Mouse (Mus musculus): ENCODE measurements around the gene Gm2974.
"Not testable (repeated sequence)": the region's sequence is repeated elsewhere in the genome, so short reads cannot be mapped to it uniquely, and the experiment has no call there.

The Gm2974 gene

DNA sequence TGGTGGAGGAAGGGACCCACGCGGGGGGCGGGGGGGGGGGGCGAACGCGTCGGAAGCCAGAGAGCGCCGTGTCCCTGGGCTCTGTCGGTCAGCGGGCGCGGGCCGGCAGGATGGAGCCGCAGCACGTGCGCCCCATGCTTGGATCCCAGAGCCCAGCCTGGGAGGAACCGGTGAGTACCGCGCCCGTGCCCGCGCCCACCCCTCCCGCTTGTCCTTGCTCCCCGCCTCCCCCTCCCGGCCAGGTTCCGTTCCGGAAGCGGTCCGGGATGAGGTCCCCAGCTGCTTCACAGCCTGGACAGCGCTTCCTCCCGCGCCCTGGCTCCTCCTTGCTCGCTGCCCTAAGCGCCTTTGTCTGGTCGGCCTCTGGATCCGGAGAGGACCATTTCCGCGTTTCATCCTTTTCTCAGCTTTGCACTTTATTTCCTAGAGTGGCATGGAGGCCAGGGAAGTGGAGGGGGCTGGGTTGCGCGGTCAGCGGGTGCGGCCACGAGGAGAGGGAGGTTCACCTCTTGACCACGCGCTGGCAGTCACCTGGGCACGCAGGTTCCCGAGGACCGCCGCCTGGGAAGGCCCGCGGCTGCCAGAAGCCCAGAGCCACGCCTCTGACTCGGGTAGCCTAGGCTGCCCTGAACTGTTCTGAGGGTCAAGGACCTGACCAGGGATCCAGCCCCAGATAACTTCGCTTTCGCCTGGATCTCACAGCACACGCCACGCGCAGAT is at the start of gene Gm2974:
Gm2974 (plus strand) TSS at position 86 of the 720 bp plus-strand sequence.
- DNase-seq (ENCODE audit: low read depth, low spot score): not testable (repeated sequence)

DNA sequence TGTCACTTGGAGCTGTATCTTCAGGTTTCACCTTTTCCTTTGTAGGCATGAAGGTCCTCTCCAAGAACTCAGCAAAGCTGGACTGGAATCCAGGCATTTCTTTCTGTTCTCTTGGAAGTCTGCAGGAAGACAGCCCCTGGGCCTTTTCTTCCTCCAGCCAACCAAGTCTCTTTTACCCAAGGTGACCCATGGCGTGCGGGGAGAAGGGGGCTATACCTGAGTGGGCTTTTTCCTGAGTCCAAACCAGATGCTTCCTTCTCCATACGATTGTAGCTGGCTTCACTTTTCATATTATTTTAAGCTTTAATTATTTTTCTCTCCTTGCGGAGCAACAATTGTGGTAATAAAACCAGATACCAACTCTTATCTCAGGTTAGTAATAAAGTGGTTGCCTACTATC is 40.7 kb upstream of the Gm2974 start:
- DNase-seq (ENCODE audit: low read depth, low spot score): not testable (repeated sequence)

DNA sequence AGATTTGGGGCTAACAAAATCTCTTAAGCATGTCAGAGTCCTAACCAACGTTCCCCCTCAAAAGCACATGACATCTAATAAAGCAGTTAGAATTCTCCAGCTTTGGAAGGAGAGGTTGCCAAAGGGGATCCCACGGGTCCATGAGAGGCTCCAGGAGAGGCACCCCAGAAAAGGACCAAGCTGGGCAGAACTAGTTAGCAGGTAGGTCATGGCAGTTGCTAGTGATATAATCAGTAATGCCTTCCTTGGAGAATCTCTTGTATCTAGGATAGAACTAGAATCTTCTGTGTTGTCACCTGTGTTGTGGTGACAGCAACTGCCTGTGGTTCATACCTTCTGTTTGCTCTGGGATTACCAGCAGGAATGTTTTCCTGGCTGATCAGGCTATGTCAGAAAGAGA is 17.6 kb upstream of the Gm2974 start, which contains the start of gene Gm3127:
Gm3127 (plus strand) TSS at position 301 of the 400 bp plus-strand sequence.
- DNase-seq (ENCODE audit: low read depth, low spot score): not testable (repeated sequence)

DNA sequence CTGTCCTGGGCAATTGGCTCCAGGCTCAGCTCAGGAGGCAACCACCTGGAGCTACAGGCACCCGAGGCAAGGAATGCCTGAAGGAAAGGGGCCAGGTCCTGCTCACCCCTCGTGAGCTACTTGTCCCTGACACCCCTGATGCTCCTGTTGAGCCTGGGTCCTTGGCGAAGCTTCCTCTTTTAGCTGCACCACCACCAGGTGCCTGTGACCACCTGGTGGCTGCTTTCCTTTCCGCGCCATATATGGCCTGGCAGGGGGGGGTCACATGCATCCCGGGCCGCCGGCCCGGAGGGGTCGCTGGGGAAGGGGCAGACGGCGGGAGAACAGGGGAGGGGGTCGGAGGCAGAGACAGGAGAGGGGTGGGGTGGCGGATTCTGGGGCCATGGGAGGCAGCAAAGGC is 346 bp upstream of the Gm2974 start:
- not testable (repeated sequence) for DNase-seq (ENCODE audit: low read depth, low spot score)

DNA sequence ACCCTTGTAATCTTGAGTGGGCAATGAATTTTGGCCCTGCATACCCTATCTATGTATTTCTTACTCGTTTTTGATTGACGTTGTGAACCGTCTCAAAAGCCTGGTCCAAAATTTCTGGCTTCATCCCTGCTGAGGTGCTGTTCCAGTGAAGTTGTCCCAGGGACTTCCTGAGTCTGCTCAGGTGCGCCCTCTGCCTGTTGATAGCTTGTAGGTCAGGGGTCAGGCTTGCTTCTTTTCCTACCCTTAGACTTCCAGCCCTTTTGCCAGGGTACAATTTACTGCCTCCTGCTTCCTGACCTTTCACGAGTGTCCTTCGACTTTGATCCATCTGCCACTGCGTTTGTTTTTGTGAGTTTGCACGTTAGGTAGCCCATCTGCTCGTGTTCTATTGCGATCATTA is 999 bp downstream of the Gm2974 start:
- not testable (repeated sequence) for DNase-seq (ENCODE audit: low read depth, low spot score)

DNA sequence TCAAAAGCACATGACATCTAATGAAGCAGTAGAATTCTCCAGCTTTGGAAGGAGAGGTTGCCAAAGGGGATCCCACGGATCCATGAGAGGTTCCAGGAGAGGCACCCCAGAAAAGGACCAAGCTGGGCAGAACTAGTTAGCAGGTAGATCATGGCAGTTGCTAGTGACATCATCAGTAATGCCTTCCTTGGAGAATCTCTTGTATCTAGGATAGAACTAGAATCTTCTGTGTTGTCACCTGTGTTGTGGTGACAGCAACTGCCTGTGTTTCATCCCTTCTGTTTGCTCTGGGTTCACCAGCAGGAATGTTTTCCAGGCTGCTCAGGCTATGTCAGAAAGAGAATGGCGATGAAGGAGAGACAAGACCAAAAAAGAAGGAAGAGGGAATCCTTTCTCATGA is 67.0 kb downstream of the Gm2974 start, which contains the start of gene Gm3138:
Gm3138 (plus strand) TSS at position 301 of the 400 bp plus-strand sequence.
- not testable (repeated sequence) for DNase-seq (ENCODE audit: low read depth, low spot score)
